In genomic region chr1:165691516-165691915, GRCm38 (mm10) we compare ENCODE assay signal across 8 mouse cellular contexts. TPM values are rescaled to one million over a fixed set of nuclear protein-coding genes. Genes with fewer than 3 reads are reported as not detected.
DNase-seq lines count a peak whose midpoint lies in the region; ATAC-seq and TF ChIP-seq lines count a peak whose summit lies in the region.

No protein-coding gene starts in this region.

- no peak overlapping the region for H3K4me3 ChIP-seq in liver, embryonic 11.5 days (ENCODE audit: low read depth, low read length)
- H3K4me3 ChIP-seq in cerebellum, adult 2 months (replicated peaks; ENCODE audit: insufficient read depth, low read depth, low read length), result no peak overlapping the region

- H3K4me1 ChIP-seq in liver, embryonic 11.5 days (replicated peaks; ENCODE audit: control insufficient read depth, insufficient read depth, low read length), result peaks cover 19% of the 10 kb centered on the region
- no peaks in the 10 kb centered on the region for H3K4me1 ChIP-seq in cerebellum, adult 2 months (ENCODE audit: control insufficient read depth, insufficient read depth, low read length)

- peak; percentile 60 to 70 for DNase-seq in spleen, postnatal 36 days (ENCODE audit: low spot score in 2 of 2)
- DNase-seq in spleen, adult 12 weeks (ENCODE audit: low spot score), result no peak
- peak; percentile 58 to 68 for DNase-seq in heart, postnatal 14 days
- no peak for DNase-seq in liver, embryonic 11.5 days (ENCODE audit: low spot score)
- DNase-seq in layer of hippocampus, adult 11-12 months (ENCODE audit: low spot score), result no peak
- DNase-seq in urinary bladder, postnatal 14 days (ENCODE audit: low spot score), result no peak
- no peak for DNase-seq in cerebellum, adult 2 months

- H3K27ac ChIP-seq in liver, embryonic 11.5 days (ENCODE audit: low read depth, low read length), result no peak overlapping the region
- H3K27ac ChIP-seq in cerebellum, adult 2 months (ENCODE audit: insufficient read depth, low read length), result no peak overlapping the region

- no peak for TF ChIP-seq CTCF in cerebellum, adult 2 months (IDR thresholded peaks at IDR 0.05; ENCODE audit: borderline replicate concordance, insufficient read depth, low read depth, low read length)

- H3K27me3 ChIP-seq in liver, embryonic 11.5 days (replicated peaks; ENCODE audit: control insufficient read depth, insufficient read depth, low read length), result no peaks in the 10 kb centered on the region
- no peaks in the 10 kb centered on the region for H3K27me3 ChIP-seq in cerebellum, adult 2 months (ENCODE audit: control insufficient read depth, insufficient read depth, low read length)

- 18% methylated on average over 3 of the region's 3 CpGs for WGBS in liver, embryonic 11.5 days
- WGBS in cerebellum, adult 2 months, result 51% methylated on average over 3 of the region's 3 CpGs

- no peaks in the 10 kb centered on the region for H3K9me3 ChIP-seq in liver, embryonic 11.5 days (ENCODE audit: control insufficient read depth, low read length)

- no peak overlapping the region for H3K4me2 ChIP-seq in liver, embryonic 11.5 days

- ATAC-seq in liver, embryonic 11.5 days (replicated peaks; ENCODE audit: low FRiP score), result peak; percentile 57
- ATAC-seq in neutrophil, adult 5-6 weeks (ENCODE audit: extremely low read depth, insufficient number of reproducible peaks, low FRiP score, poor library complexity, severe bottlenecking), result peak; percentile 87

- intact Hi-C loops in heart, postnatal 14 days (cut with DNase I), result no loop called here

- TF ChIP-seq POLR2A in cerebellum, adult 2 months (IDR thresholded peaks at IDR 0.05; ENCODE audit: borderline replicate concordance, insufficient read depth, low read length), result no peak

- H3K36me3 ChIP-seq in liver, embryonic 11.5 days (ENCODE audit: control insufficient read depth, insufficient read depth, low read length), result no peaks in the 10 kb centered on the region

- H3K9ac ChIP-seq in liver, embryonic 11.5 days (ENCODE audit: low read depth, low read length), result no peak overlapping the region

RNA-seq across cellular contexts. Expression of gene Rcsd1, which starts 18.0 kb away (rescaled TPM):
- 100 to 1,000 TPM; 103 to 109 TPM for total RNA-seq in heart, postnatal 14 days (2021)
- polyA plus RNA-seq in liver, embryonic 11.5 days (2014; fragmentation: Nextera tagmentation; extraction: Ambion mirVana), result 13.3 and 17.8 TPM in 2 replicates
- total RNA-seq in neutrophil, adult 5-6 weeks (2017), result 371 and 393 TPM in 2 replicates
- 3.8 and 4.6 TPM in 2 replicates for polyA plus RNA-seq in cerebellum, adult 2 months (2012; rRNA removed)

RNA-seq across cellular contexts. Expression of gene Mpzl1, which starts 57.2 kb away (rescaled TPM):
- 10 to 100 TPM; 33.3 to 34.1 TPM for total RNA-seq in heart, postnatal 14 days (2021)
- 85.7 and 89.5 TPM in 2 replicates for polyA plus RNA-seq in liver, embryonic 11.5 days (2014; fragmentation: Nextera tagmentation; extraction: Ambion mirVana)
- not detected in 2 replicates for total RNA-seq in neutrophil, adult 5-6 weeks (2017)
- polyA plus RNA-seq in cerebellum, adult 2 months (2012; rRNA removed), result 54.5 and 57.0 TPM in 2 replicates

Comparison
In these comparisons a context has a peak if more than half of its experiments do, and no peak if none do; other contexts are left out.
1. DNase-seq: peak in spleen, postnatal 36 days (2 of 2) and heart, postnatal 14 days (2 of 2); none in spleen, adult 12 weeks (single experiment), liver, embryonic 11.5 days (single experiment), layer of hippocampus, adult 11-12 months (single experiment), urinary bladder, postnatal 14 days (single experiment) and cerebellum, adult 2 months (0 of 2).
2. RNA of gene Mpzl1, which starts 57.2 kb away (total RNA-seq): 33.3 to 34.1 TPM in heart, postnatal 14 days; not detected in neutrophil, adult 5-6 weeks; every median in the first group is over 10 times any median in the second.